Mouse (Mus musculus): ENCODE data around the gene Taf1c.

The Taf1c gene

DNA sequence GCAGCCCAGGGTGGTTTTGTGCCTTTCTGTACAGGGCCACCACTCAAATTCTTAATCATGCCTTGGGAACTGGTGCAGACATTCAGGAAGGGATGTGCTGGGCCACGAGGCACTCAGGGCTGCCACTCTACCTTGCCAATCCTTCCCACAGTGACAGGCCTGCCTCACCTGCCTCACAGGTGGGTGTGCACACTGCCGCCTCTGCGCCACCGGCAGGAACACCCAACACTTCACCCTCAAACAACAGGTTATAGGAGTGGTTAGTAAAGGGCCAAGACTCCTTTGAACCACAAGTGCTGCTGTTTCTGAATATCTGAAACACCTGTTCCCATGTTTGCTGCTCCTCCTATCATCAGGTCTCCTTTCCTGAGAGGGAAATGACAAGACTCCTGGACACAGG, 32.6 kb downstream of the Taf1c start:
- DNase-seq (ENCODE audit: low spot score) = no peak

DNA sequence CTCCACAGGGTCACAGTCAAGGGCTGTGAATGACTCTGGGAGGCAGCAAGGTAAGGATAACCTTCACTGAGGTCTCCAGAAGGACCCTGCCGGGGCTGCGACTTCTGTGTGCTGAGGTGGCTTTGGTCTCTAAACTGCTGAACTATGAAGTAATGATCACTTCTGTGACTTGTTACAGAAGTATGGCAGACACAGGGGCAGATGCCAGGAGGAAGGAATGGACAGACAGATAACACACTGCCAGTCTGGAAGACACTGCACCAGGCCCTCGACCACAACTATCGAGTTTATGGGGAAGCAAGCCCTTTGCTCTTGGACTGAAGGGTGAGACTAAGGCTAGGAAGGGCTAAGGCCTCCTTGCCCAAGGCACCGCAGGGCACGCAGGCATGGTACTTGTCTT, 33.9 kb downstream of the Taf1c start:
- no peak for DNase-seq (ENCODE audit: low spot score)

DNA sequence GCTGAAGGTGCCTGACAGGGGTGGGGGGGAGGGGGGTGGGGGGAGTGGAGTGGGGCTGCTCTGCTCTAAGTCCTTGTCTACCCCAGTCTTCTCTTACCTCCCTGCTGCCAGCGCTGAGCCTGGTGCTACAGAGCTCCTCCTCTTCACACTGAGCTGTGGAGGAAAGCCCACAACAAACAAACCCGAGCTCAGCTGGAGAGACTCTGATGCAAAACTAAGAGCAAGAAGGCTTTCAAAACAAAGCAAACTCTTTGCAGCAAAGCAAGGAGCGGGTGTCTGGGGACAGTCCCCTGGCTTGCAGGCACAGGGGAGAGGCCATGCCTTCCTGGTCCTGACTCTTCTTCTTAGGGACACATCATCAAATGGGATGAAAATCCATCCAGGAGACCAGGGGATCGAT, 35.1 kb downstream of the Taf1c start:
- no peak for DNase-seq (ENCODE audit: low spot score)

DNA sequence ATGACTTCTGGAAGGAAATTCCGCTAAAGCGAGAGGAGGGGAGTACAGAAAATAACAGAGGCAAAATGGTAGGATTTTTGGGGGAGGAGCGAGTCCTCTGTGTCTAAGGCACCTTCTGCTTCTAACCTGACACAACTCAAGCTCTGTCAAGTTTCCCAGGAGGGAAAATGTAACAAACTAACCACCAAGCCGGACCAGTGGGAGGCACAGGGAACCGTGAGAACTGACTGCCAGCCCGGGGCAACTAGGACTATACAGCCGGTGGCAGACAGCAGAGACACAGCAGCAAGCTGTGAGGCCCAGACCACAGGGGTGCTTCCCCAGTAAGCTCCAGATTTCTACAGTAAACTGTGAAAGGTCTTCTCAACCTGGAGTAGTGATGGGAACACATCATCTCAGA, 36.1 kb downstream of the Taf1c start:
- no peak for DNase-seq (ENCODE audit: low spot score)

DNA sequence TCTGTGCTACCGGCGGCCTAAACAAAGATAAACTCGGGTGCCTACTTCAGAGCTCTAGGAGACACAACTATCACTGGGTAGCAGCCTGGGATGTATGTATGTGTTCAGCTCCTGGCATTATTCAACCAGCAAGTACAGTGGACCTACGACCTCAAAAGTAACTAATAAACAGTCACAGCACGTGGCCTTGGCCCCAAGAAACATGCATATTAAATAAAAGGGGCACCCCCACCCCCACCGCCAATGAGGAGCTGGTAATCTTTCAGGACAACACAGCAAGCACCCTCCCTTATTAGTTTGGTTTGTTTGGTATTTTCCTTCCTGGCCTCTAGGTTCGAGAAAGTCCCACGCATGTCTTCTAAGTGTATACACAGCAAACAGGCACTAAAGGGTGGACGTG, 36.8 kb downstream of the Taf1c start:
- no peak for DNase-seq (ENCODE audit: low spot score)

DNA sequence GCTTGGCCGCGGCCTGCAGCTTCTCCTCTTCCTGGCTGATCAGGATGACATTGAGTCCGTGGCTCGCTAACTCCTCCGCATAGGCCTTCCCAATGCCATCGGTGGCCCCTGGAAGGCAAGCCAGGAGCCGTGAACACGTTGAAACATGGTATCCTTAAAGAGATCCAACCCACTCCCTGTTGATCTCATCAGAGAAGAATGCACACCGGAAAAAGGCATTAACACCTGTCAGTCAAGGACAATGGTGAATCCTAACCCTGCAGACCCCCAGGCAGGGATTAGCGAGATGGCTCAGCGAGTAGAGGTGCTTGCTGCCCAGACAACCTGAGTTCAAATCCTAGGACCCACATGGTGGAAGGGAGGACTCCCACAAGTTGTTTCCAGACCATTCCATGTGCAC, 38.7 kb downstream of the Taf1c start:
- DNase-seq (ENCODE audit: low spot score) = no peak

DNA sequence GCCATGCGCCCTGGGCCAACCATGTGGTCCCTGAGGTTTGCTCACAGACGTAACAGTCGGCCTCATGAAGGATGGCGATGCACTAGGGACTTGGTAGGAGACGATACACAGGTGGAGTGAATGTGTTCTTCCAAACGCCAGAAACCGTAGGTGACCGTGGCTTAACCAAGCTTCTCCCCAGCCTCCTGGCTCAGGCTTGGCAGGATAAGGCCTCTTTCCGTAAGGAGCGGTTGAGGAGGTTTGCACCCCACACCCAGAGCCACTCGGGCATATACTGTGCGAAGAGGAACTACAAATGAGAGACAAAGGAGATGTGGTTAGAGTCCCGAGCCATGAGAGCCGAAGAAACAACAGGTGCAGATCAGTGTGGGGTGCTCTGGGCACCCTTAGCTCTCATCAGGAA, 41.2 kb downstream of the Taf1c start:
- DNase-seq (ENCODE audit: low spot score) = no peak

DNA sequence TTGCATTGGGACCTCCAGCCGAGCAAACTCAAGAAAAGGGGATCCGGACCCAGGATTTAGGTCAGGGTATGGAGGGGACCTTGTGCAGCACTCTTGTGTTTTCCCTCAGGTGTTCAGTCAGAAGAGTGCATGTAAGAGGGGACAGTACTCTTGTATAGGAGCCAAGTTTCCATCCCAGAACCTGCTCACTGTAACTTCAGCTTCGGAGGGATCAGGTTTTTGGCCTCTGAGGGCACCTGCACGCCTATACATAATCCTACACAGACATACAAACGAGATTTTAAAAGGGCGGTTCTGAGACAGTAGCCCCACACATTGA, 45.7 kb downstream of the Taf1c start:
- no peak for DNase-seq (ENCODE audit: low spot score)

DNA sequence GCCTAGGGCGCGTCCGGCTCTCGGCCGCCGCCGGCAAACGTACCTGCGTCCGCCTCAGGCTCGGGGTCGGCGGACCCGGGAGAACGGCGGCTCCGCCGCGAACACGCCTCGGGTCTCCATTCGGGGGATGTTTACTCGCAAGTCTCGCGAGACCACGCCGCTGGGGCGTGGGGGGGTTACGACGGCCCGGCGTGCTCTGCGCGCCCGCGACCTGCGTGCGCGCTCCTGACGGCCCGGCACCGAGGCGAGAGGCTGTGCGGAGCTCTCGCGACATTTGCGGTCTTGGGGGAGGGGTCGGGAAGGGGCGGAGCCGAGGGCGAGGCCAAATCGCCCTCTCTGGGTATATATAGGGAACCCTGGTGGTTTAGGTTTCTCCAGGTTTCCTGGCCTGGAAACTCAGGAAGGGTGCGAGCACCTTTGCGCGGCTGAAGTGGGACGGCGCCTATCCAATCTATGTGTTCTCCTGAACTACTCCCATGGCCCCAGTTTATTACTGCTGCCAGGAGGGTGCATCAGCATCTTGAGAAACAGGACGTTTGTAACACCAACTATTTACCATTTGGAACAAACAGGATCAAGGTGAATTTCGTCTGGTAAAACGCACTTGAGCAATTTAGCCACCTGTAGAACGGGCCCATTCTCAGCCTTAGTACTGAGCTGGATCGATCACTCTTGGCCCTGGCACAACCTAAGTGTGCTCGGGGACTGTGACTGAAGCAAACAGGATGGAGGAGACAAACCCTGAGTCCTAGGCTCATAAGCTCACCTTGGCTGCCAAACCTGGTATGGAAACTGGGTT, 46.2 kb downstream of the Taf1c start, which contains the start of gene Mbtps1:
Gene Mbtps1, minus strand, starts transcription at position 133 of the 799 bp plus-strand sequence.
- peak; percentile 96 for DNase-seq (ENCODE audit: low spot score)

DNA sequence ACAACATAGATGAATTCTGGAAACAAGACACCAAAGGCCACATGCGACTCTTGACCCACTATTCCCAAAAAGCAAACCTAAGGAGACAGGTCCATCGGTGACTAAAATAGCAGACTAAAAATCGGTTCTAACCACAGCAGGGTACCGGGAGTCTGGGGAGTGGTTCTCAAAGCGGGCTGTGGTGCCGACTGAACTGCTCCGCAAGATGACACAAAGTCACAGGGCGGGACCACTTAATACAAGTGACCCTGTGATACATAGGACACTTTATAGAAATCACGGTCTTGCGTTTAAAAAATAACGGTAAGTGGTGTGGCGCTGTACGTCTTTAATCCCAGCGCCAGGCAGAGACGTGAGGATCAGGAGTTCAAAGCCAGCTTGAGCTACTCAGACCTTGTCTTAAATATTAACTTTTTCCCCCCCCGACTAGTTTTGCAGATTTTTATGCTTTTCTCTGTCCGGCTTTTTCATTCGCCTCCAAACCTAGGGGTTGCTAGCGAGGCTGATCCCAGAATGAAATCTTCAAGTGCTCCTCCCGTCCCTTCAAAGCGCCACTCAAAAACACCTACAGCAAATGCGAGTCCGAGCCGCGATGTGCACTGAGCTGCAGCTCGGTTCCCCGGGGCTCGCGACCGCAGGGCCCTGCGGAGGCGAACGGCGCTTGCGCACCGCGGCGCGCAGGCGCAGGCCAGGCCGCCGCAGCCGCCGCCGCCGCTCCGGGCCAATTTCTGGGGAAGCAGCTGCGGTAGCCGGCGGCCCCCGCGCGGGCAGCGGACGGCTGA, 47.0 kb downstream of the Taf1c start:
- DNase-seq (ENCODE audit: low spot score) = no peak

DNA sequence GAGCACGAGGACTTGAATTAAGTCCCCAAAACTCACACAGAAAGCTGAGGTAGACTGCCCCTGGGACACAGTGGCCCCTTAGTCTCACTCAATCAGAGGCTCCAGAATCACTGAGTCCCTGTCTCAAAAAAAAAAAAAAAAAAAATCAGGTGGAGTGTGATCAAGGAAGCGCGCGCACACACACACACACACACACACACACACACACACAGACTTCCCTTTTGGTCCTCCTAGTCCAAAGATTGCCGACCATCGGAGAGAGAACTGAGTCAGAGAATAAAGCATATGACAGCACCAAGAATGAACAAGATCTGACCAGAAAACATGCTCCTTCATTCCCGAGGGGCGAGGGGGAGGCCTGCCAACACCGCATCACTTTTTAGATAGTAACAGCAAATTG, 47.9 kb downstream of the Taf1c start:
- no peak for DNase-seq (ENCODE audit: low spot score)

DNA sequence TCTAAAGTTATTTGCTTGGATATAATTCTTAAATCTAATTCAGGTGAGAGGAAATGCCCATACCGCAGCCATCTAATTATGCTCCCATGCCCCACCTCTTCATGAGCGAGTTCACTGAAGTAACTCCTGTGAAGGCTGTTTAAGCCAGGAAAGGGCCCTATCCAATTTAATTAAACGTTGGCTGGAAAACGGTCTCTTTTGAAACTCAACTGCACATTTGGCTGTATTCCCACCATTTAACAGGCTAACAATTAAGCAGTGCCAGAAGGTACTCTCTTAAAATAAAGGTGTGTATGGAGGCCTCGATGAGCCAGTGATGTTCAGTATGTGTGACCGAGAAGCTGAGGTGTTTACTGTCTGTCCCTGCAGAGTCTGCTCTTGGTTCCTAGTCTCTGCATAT, 49.2 kb downstream of the Taf1c start:
- DNase-seq (ENCODE audit: low spot score) = no peak

DNA sequence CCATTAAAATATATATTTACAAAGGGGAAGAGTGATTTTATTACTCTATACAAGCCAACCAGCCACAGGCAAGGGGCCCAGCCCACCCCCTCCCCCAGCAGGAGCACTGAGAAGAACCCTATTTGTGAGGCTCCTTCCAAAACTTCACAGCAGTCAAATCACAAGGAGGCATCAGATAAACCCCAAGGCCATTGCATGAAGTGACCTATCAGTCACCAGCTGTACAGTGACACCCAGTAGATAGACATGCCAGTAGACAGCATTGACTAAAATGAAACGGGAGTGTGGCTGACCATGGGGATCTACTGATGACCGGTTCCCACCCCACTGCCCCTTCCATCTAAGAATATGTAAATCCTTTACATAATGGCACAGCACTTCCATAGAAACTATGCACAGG, 52.1 kb downstream of the Taf1c start:
- DNase-seq (ENCODE audit: low spot score) = no peak

DNA sequence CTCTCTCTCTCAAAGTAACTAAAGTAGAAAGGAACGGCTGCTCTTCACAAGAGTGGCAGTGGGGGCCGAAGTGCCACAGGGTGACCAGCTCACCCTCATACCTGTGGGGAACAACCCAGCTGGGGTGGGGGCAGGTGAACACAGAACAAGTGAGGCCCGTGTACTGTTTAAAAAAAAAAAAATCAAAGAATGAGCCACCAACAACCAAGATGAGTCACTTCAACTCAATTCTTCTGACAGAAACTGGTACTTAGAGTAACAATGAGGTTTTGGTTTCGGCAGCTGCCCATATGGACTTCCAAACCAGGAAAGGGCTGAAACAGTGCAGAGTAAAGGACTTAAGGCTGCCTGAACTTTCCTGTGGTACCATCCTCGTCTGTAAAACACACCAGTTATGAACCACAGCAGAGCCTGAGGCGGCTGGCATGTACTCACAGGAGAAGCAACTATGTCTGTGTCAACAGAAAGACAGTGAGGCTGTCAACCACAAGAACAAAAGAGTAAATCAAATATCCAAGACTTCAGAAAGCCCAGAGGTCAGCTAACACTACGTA, 56.4 kb downstream of the Taf1c start:
- DNase-seq (ENCODE audit: low spot score) = no peak
